Mouse (Mus musculus): ENCODE results near the gene Add1. TPM values are rescaled to one million over a fixed set of nuclear protein-coding genes. Genes with fewer than 3 reads are reported as not detected.
"Not testable (repeated sequence)": the region's sequence is repeated elsewhere in the genome, so short reads cannot be mapped to it uniquely, and the experiment has no call there.

Add1 gene
- total RNA-seq, 2 experiments from 2014 or later: 215 to 240 TPM

DNA sequence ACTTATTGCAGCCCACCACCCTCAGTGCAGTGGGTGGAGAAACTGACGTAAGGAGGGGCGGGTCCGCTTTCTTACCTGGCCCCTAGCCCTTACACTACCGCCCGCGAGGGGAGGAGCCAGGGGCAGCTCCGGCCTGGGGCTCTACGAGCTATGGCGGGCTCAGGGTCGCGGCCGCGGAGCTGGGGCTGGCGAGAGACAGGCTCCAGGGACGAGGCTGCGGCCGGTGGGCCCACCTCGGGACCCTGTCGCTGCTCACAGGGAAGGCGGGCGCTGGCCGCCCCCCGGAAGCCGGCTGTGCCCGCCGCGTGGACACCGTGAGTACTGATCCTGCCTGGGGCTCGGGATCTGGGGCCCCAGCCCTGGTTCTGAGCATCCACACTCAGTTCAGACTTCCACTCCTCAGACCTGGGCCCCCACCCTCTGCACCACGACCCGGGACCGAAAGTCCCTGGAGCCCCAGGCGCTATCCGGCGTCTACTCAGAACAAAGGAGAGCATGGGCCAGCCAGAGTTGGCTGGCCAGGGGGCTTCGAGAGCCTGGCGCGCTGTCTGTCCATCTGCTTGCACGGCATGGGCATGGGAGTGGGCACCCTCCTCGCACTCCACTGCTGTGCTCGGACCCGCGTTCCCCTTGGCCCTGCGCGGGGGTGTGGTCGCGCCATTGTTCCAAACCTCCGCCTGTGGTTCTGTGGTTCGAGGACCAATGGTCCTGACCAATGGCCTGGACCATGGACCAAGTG is 23.8 kb upstream of the Add1 start:
- DNase-seq (ENCODE audit: low spot score in 2 of 2): no peak

DNA sequence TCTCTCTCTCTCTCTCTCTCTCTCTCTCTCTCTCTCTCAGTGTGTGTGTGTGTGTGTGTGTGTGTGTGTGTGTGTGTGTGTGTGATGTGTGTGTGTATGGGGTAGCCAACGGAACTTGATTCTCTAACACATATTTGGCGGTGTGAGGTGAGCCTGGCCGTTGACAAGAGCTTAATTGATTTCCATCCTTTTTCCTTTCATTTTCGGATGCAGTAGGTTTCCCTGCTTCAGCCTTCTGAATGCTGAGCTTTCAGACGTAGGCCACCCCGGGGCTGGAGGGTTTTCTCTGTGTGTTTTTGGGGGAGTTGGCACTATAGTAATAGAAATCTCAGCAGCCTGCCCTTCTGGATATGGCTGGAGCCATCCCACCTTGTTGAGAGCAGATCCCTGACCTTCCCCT is 23.2 kb upstream of the Add1 start:
- no peak for DNase-seq (ENCODE audit: low spot score in 2 of 2)

GRCm38 (mm10) chr5:34551821-34552220 is 21.6 kb upstream of the Add1 start:
- DNase-seq (ENCODE audit: low spot score in 2 of 2): no peak

DNA sequence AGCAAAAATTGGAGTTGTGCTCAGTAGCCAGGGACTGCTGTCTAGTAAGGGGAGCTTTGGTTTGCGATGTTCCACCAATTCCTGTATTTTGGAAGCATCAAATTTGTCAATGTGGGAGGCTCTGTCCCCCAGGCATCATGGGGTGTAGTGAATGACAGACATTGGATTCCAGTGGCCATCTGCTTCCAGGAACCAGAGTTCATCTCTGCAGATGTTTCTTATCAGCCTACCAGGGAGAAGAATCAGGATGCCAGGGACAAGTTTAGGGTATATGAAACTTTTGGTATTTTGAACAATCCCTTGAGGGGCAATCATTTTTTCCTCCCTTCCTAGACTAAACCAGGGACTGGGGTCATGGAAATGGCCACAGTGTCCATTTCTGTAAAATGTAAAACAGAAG is 9.6 kb upstream of the Add1 start:
- DNase-seq (ENCODE audit: low spot score in 2 of 2): no peak

GRCm38 (mm10) chr5:34564291-34564690 is 9.2 kb upstream of the Add1 start:
- DNase-seq (ENCODE audit: low spot score in 2 of 2): no peak

- no peak for DNase-seq (ENCODE audit: low spot score in 2 of 2)
These were observed 7.8 kb upstream of the Add1 start for GRCm38 (mm10) chr5:34565545-34566283.

GRCm38 (mm10) chr5:34571551-34571950 is 1.9 kb upstream of the Add1 start:
- DNase-seq (ENCODE audit: low spot score in 2 of 2): no peak

DNA sequence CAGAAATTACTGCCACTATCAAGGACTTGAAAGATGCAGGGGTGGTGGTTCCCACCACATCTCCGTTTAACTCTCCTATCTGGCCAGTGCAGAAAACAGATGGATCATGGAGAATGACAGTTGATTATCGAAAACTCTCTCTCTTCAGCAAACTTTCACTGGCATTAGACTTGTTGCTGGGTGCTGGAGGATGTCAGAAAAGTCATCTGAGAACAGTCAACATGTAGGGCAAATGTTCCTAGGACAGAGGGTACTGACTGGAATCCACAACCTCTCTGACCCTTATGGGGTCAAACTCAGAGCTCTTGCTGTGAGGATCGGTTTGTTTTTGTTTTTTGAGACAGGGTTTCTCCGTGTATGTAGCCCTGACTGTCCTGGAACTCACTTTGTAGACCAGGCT is 896 bp upstream of the Add1 start:
- not testable (repeated sequence) for DNase-seq (ENCODE audit: low spot score in 2 of 2)

DNA sequence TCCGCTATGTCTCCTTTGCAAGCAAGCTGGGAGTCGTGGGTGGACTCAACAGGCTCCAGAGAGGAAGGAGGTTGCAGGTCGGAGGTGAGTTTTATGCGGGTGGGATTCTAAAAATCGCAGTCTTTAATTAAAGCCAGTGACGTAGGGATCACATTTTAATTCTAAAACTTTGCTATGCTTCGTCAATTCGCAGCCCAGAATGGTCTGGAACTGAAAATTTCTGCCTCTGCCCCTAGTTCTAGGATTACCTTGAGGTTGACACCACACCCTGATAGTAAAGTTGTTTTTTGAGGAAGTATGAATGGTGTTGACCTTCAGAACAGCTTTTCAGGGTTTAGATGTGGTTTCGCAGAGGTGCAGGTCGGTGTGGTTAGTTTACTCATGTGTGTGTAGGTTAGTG is 1.3 kb downstream of the Add1 start:
- DNase-seq (ENCODE audit: low spot score in 2 of 2): no peak

DNA sequence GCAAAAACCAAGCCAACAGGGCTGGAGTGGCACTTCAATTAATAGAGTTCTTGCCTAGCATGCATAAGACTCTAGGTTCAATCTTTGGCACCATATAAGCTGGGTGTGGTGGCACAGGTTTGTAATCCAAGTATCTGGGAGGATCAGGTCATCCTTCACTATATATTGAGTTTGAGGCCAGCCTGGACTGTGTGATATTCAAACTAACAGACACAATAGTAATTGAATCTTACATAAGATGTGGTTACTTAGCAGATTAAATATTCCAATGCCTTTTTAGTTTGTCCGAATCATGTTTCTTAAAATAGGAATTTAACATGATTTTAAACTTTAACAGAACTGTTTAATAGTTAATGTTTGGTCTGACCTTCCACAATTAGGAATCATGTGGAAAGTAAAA is 2.8 kb downstream of the Add1 start:
- DNase-seq (ENCODE audit: low spot score in 2 of 2): no peak

DNA sequence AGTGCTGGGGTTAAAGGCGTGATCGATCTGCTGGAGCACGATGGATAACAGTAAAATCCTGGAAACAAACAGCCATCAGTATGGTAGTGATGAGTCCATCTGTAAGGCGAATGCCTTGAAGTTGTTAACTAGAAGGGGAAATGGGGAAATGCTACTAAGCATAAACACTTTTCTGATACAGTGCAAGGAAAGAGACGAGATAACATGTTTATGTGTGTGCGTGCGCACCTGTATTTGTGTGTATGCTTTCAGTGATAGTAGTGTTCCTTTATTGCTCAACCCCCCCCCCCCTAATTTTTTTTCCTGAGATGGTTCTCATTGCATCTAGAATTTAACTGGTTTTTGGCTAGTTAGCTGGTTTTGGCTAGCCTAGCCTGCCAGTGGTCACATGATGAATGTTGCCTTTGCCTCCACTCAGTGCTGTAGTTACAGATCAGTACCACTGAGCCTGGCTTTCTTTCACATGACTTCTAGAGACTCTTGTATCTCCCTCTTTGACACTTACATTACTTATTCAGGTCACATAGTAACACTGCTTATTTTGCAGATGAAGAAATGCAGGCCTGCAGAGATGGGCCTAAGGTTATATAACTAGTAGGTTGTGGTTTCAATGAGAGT is 4.7 kb downstream of the Add1 start:
- no peak for DNase-seq (ENCODE audit: low spot score in 2 of 2)

- DNase-seq (ENCODE audit: low spot score in 2 of 2): no peak
These were observed 5.9 kb downstream of the Add1 start for GRCm38 (mm10) chr5:34579377-34579776.

DNA sequence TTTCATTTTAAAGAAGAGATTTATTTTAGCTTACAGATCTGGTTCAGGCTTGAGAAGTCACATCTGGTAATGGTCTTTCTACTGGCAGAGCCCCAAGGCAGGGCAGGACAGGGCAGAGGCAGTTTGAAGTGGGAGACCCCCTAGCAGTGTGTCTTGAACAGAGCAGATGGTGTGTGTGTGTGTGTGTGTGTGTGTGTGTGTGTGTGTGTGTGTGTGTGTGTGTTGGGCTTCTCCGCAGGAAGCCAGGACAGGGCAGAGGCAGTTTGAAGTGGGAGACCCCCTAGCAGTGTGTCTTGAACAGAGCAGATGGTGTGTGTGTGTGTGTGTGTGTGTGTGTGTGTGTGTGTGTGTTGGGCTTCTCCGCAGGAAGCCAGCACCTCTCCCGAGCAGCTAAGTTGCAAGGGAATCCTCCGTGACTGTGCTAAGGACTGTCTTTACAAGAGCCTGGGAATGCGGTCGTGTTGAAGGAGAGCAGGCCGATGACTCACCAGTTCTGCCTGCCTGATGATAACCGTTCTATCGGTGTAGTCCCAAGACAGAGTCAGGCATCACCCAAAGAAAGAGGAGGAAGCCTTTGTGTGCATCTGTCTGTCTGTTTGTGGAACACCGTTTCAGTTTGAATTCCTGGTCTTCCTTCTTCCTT is 8.3 kb downstream of the Add1 start:
- DNase-seq (ENCODE audit: low spot score in 2 of 2): not testable (repeated sequence)

- no peak for DNase-seq (ENCODE audit: low spot score in 2 of 2)
These were observed 8.8 kb downstream of the Add1 start for GRCm38 (mm10) chr5:34582314-34582675.

GRCm38 (mm10) chr5:34585216-34585615 is 11.8 kb downstream of the Add1 start:
- no peak for DNase-seq (ENCODE audit: low spot score in 2 of 2)

GRCm38 (mm10) chr5:34587881-34588280 is 14.4 kb downstream of the Add1 start:
- DNase-seq (ENCODE audit: low spot score in 2 of 2): no peak

DNA sequence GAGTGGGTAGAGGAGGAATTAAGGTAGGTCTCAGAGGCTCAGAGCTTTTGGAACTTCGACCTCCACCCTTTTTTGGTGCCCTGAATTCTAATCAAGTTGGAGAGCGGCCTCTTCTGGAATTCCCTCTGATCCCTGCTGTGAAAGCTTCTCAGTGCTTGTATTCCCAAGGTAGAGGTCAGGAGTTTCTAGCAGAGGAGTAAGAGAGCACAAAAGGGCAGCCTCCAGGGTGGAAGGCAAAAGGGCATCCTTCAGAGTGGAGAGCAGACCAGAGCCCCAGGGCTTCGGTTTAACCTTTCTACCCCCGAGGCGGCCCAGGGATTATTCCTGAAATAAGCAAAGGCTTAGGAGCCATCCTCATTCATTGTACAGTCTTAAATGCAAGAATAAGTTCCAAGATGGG is 16.6 kb downstream of the Add1 start:
- no peak for DNase-seq (ENCODE audit: low spot score in 2 of 2)

GRCm38 (mm10) chr5:34590702-34591101 is 17.2 kb downstream of the Add1 start:
- DNase-seq (ENCODE audit: low spot score in 2 of 2): no peak

GRCm38 (mm10) chr5:34591388-34592004 is 18.0 kb downstream of the Add1 start:
- DNase-seq (ENCODE audit: low spot score in 2 of 2): no peak

DNA sequence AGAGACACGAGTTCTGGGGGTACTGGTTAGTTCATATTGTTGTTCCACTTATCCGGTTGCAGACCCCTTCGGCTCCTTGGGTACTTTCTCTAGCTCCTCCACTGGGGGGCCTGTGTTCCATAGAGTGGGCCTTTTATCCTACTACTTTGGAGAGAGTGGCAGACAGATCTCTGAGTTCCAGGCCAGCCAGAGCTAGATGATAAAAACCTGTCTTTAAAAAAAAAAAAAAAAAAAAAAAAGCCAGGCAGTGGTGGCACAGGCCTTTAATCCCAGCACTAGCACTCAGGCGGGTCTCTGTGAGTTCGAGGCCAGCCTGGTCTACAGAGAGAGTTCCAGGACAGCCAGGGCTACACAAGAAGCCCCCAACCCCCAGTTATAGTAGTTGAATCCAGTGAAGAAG is 18.8 kb downstream of the Add1 start:
- DNase-seq (ENCODE audit: low spot score in 2 of 2): not testable (repeated sequence)

DNA sequence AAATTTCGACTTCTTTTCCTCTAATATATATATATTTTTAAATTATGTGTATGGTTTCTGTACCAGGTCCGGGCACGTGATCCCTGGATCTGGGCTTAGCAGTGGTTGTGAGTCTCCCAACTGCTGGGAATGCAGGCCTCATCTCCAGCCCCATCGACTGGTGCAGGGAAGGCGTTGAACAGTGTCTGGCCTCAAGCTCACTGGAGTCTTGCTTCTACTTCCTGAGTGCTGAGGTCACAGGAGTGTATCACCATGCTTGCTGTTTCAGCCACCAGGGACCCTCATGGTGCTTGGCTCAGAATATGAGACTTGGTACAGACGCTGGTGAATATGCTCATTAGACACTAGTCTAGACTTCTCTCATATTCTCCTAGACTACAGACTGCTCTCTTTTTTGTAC is 19.2 kb downstream of the Add1 start:
- DNase-seq (ENCODE audit: low spot score in 2 of 2): no peak

Data from adrenal gland, postnatal 4 days (tissue).